Mouse (Mus musculus): ENCODE measurements at regions not wholly inside any gene's neighbourhood (a gene's known extent, or its start where the extent isn't known, plus 50 kb on each side); places are given as distances from the start of the nearest gene placed in this dataset.

DNA sequence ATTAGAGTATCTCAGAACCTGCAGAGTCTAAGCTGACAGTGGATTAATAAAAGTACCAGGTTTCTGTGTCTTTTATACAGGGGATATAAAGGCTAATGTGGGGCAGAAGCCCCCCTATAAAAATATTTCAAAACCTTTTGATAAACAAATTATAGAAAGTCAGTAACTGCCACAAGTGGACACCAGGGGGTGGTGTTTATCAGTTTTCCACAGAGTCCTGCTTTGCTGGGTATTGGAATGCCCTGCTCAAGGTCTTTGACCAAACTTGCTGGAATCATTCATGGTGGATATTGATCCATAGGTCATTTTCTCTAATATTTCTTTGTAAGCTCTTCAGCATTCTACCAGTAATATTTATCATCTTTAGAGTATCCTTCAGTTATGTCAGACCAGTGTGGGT lies 51.4 kb downstream of the Scgb1b24 start:
- ATAC-seq (ENCODE audit: low FRiP score), result no peak
- DNase-seq (ENCODE audit: low spot score), result no peak
- Histone ChIP-seq H3K9ac (no peak overlapping the region), H3K9me3 (ENCODE audit: control insufficient read depth, low read length) (peaks cover 62% of the 10 kb centered on the region), H3K27me3 (ENCODE audit: control insufficient read depth, insufficient read depth, low read length) (no peaks in the 10 kb centered on the region), H3K4me2 (replicated peaks) (no peak overlapping the region), H3K4me3 (replicated peaks; ENCODE audit: low read length) (no peak overlapping the region), H3K4me1 (replicated peaks; ENCODE audit: control insufficient read depth, insufficient read depth, low read length) (no peaks in the 10 kb centered on the region), H3K36me3 (replicated peaks; ENCODE audit: control insufficient read depth, insufficient read depth) (no peaks in the 10 kb centered on the region), H3K27ac (no peak overlapping the region)
